Mouse (Mus musculus): Measurements from ENCODE around the gene Nup62.

GRCm38 (mm10) chr7:44823409-44823808 lies 7.5 kb downstream of the Nup62 start:
- no peak for TF ChIP-seq MYOD1 (IDR thresholded peaks at IDR 0.05; ENCODE audit: control insufficient read depth in 1 of 3, insufficient read length in 2 of 3, low read depth in 2 of 3)
- no peak for TF ChIP-seq POLR2A (IDR thresholded peaks at IDR 0.05; ENCODE audit: insufficient read length, low read depth)
- no peak for TF ChIP-seq TCF12 (IDR thresholded peaks at IDR 0.05; ENCODE audit: insufficient read depth, poor library complexity, severe bottlenecking)
- TF ChIP-seq POLR2AphosphoS2 (IDR thresholded peaks at IDR 0.05; ENCODE audit: insufficient read length, low read depth): no peak
- no peak for TF ChIP-seq REST (IDR thresholded peaks at IDR 0.05; ENCODE audit: insufficient read depth, insufficient read length)

Measured in myocyte (in vitro differentiated cells).